Mouse (Mus musculus): ENCODE results near the gene Elavl2. TPM values are rescaled to one million over a fixed set of nuclear protein-coding genes. Genes with fewer than 3 reads are reported as not detected.
"Not testable (repeated sequence)": the region's sequence is repeated elsewhere in the genome, so short reads cannot be mapped to it uniquely, and the experiment has no call there.

The Elavl2 gene
- total RNA-seq, 2 experiments from 2014 or later, result not detected

DNA sequence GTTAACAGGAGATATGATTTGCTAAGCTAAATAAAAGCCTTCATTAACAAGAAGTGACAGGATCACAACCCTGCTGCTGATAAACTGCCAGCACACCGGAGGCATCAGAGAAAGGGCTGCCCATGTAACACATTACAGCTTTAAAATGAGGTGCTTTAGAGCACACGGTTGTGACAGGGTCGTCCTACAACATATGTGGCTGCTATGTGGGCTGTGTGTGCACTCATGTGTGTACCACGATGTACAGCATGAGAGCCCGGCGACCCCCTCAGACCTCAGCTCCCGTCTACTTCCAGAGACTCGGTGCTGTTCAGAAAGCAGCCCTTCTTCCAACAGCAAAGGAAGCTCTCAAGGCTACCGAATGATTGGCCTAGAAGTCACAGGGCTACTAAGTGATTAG, 47.4 kb downstream of the Elavl2 start:
- ATAC-seq (replicated peaks; ENCODE audit: low FRiP score, poor library complexity, severe bottlenecking), result no peak

DNA sequence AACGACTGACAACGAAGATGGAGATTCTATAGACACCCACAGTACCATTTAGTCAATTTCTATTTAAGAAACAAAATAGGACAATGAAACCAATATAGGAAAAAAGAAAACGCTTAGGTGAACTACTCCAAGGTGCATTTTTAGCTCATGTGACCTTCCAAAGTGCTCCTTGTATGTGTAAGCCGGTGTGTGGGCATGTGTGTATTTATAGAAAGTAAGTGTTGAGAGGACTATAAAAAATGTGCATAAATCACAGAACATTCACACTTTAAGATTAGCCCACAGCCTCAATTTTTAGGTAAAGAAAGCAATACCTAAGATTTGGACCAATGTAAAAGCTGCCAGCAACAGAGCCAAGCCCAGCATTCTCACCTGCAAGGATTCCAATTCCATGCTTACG, 51.0 kb downstream of the Elavl2 start:
- ATAC-seq (replicated peaks; ENCODE audit: low FRiP score, poor library complexity, severe bottlenecking), result no peak

DNA sequence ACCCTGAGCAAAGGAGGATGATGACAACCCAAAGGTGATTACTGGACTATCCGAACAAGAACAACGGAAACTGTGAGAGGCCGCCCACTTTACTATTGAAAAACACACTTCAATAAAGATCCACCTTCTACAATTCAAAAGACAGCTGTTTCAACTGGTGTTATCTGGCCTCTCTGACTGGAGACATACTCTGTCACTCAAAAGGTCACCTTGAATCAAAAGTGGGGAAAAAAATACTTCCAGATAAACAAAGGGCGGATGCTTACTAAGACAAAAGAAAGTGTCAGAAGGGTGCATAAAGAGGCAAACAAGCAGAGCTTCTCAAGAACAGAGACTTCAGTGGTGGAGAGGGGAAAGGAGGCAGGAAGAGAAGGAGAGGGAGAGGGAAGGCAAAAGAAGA, 66.4 kb downstream of the Elavl2 start:
- no peak for ATAC-seq (replicated peaks; ENCODE audit: low FRiP score, poor library complexity, severe bottlenecking)

DNA sequence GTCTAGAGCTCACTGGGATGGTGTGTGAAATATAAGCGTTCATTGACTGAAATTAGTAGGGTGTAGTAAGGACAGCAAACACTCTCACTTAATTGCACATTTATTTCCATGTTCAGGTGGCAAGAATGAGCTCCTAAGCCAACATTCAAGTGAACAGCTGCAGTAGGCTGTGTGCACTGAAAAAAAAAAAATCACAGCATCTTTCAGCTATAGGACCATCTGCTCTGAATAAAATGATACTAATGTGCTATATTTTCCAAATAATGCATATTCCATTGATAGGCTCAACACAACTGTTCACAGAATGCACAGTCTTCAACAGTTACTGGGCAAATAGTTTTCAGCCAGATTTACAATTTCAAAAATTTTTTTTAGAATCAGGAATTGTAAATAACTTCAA, 89.8 kb downstream of the Elavl2 start:
- no peak for ATAC-seq (replicated peaks; ENCODE audit: low FRiP score, poor library complexity, severe bottlenecking)

DNA sequence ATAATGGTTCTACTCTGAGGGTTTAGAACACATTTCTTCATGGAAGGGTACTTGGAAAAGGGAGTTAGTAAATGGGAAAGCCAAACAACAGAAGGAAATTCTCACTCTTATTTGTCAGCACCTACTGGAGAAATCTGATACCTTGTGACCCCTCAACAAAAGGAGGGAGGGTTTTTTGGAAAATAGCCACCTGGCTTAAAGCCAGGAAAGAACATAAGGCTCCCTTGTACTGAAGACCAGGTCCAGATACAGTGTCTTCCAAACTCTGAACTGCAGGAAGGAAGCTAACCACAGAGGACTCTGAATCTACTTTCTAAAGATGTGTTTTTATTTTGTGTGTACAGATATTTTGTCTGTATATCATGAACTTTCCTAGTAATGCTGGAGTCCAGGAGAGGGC, 102.9 kb downstream of the Elavl2 start:
- ATAC-seq (replicated peaks; ENCODE audit: low FRiP score, poor library complexity, severe bottlenecking), result no peak

DNA sequence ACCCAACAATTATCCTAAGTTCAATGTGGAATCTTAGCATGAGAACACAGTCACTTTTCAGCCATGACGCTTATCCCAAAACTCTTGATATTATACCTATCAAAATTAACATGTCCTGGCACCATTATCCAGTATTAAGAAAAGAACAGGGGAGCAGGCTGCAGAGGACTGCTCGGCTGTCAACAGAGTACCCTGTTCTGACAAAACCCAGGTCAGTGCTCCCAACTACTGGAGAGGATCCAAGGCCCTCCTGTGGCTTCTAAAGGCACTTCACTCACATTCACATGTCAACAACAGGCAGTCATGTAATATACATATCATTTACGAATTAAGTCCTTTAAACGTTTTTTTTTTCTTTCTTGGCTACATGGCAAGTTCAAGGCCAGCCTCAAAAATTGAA, 105.3 kb downstream of the Elavl2 start:
- ATAC-seq (replicated peaks; ENCODE audit: low FRiP score, poor library complexity, severe bottlenecking), result no peak

DNA sequence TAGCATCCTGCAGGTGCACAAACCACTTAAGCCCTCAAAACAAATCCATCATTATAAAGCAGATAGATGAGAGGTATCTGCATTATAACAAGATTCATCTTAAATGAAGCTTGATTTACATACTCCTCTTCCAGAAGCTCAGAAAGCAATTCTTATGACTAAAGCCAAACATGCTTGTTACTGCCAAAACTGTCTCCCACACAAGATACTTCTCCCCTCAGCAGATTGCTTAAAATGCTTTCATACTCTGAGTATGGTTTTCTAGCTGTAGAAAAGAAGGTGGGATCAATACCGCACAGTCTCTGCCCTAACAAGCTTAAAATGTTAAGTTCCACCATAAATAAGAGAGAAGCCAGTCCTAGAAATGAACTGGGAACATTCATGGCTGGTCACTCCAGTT, 109.1 kb downstream of the Elavl2 start:
- no peak for ATAC-seq (replicated peaks; ENCODE audit: low FRiP score, poor library complexity, severe bottlenecking)

DNA sequence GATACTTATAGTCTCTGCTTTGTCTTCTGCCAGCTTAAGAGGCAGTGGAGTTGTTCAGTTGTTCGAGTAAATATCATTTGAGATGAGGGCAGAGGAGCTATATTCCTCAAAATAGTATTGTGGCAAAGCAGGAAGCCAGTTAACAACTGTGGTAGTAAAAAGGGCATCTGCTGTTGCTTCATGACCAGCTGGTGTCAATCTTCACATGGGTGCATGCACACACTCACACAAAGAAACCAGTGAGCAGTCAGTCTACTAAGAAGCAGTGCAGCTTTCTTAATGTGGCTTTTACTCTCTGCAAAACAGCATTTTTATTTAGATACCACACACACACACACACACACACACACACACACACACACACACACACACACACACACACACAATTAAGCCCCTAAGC, 110.2 kb downstream of the Elavl2 start:
- no peak for ATAC-seq (replicated peaks; ENCODE audit: low FRiP score, poor library complexity, severe bottlenecking)

DNA sequence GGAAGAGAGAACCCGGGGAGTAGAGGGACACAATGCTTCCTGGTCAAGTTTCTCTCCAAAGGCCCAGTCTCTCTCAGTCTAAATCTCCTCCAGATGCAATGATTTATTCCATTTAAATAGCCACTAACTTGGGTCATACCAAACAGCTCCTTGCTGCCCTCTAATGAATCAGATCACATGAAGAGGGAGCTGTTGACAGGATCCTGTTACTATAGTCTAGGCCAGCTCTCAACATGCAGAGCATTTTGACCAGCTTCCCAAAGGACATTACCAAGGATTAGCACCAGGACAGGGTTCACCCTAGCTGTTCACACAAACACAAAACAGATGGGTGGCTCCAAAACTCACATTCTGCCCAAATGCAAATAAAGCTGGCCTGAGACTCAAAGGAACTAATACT, 111.4 kb downstream of the Elavl2 start:
- no peak for ATAC-seq (replicated peaks; ENCODE audit: low FRiP score, poor library complexity, severe bottlenecking)

DNA sequence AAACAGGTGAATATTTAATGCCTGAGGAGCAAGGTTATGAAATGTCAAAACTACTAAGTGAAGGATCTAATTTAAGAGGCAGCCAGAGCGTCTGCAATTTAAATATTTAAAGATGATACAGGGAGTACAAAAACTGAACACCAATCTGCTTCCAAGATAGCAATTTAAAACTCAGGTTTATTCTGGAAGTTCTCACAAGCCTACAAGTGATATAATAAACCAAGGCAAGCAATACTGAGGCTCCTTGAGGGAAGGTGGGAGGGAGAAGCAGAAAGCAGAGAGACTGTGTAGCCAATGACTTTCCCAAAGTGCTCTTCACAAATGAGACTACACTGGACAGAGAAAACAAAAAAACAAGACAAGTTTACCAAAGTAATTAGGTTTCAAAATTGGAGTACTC, 132.2 kb downstream of the Elavl2 start:
- no peak for ATAC-seq (replicated peaks; ENCODE audit: low FRiP score, poor library complexity, severe bottlenecking)

DNA sequence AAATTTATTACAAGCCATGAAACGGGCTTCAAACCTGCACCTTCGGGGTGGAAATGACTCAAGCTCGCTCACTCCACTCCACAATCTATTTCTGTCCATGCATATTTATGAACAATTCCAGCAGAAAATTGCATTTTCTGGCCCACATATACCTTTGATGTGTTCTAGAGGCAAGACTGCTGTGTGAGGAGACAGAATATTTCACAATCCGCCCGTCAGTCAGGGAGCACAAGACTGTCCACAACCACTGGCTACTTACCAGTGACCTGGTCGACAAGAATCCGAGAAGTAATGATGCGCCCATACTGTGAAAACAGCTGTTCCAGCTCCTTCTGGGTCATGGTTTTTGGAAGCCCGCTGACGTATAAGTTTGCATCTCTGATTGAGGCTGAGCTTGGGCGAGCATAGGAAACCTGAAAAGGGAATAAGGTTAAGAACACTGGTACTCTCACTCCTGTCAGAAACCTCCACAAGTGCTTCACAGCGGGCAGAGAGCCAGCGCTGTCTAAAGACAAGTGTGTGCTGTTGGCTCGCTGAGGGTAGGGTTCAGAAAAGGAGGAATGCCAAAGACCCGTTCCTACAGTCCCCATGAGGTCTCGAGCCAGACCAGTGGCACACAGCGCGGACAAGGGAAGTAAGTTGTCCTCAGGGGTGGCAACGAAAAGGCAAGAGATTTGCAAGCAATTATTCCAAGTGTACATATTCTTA, 136.7 kb downstream of the Elavl2 start:
- no peak for ATAC-seq (replicated peaks; ENCODE audit: low FRiP score, poor library complexity, severe bottlenecking)

DNA sequence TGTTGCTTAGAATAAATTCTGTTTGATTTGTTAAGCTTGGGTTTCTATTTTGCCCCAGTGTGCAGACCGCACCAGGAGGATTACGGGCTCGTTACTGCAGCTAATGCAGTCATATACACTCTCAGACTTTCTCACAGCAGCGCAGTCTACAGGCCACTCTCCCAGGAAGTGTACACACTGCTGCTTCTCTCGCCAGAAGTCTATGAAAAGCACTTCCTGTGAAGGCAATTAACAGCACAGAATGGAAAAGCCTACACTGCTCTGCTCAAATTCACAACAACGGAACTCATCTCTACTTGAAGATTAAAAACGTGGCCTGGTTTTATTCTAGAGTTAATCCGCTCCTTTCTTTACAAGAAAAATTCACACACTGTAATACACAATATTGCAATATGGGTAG, 137.7 kb downstream of the Elavl2 start:
- no peak for ATAC-seq (replicated peaks; ENCODE audit: low FRiP score, poor library complexity, severe bottlenecking)

DNA sequence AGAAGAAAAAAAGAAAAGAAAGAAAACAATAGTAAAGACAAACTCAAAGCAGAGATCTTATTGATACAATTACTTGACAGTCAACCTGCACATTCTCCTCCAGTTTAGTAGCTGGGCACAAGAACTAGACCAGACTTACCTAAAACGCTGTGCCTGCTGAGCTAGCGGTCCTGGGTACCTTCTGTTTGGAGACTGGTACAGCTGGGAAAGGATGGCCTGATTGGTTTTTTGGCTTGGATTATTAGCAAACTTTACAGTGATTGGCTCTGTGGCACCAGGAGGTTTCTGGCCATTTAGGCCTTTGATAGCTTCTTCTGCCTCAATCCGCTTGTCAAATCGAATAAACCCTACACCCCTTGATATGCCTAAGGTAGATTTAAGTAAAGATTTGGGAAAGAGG, 140.0 kb downstream of the Elavl2 start:
- ATAC-seq (replicated peaks; ENCODE audit: low FRiP score, poor library complexity, severe bottlenecking), result no peak

DNA sequence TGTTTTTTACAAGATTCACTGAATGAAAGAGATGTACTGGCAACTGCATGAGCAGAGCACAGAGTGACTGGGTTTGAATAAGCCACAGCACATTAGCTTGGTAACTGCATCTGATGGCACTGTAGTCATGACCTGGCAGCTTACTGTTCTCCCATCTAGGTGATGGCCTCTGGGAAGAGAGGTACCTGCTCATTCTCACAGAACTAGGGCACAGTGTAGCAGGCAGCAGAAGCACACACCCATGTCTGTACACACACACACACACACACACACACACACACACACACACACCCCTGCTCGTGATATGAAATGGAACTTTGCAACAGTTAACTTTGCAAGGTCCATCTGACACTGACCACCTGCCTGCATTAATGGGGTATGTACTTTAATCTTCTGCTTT, 151.9 kb downstream of the Elavl2 start:
- ATAC-seq (replicated peaks; ENCODE audit: low FRiP score, poor library complexity, severe bottlenecking), result no peak

DNA sequence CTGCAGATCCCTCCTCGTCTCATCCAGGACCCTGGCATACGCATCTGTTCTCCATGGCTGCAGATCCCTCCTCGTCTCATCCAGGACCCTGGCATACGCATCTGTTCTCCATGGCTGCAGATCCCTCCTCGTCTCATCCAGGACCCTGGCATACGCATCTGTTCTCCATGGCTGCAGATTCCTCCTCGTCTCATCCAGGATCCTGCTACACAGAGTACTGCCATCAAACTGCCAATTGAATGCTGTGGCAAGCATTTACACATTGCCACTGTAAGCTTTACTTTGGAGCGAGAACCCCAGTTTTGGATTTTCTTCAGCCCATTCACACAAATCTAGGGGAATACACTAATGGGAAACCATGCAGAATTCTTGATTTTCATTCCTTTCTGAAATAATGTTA, 155.4 kb downstream of the Elavl2 start:
- not testable (repeated sequence) for ATAC-seq (replicated peaks; ENCODE audit: low FRiP score, poor library complexity, severe bottlenecking)

DNA sequence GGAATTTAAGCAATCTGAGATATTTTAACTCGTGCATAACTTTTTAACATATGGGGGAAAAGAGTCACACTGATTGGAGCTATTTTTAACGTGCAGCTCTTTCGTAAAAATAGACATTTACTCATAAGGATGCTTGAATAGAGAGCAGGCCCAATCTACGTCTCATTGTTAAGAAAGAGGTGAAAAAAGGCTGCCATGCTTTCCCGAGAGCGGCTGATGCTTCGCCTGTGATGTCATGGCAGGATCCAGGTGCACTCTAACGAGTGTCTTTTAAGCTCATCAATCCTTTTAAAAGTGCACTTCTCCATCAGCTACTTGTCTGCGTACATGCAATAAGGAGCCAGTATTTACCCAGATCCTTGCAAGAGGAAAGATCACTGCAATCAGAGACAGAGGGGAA, 156.0 kb downstream of the Elavl2 start:
- no peak for ATAC-seq (replicated peaks; ENCODE audit: low FRiP score, poor library complexity, severe bottlenecking)

DNA sequence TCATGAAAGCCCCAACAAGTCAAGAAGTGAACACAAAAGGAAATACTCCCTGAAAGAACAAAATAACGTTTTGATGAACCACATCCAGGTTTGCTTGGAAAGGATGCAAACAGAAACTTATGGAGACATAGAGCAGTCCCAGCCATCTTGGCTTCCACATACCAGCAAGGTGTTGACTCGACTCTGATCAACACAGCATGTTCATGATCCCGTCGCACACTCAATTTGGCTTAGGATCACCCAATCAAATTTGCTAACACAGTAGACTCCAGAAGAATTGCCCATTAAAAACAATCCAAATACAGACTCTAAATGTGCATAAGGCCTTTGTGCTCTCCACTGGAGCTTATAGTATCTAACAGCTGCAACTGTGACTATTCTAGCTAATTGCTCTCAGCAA, 156.7 kb downstream of the Elavl2 start:
- ATAC-seq (replicated peaks; ENCODE audit: low FRiP score, poor library complexity, severe bottlenecking), result no peak

DNA sequence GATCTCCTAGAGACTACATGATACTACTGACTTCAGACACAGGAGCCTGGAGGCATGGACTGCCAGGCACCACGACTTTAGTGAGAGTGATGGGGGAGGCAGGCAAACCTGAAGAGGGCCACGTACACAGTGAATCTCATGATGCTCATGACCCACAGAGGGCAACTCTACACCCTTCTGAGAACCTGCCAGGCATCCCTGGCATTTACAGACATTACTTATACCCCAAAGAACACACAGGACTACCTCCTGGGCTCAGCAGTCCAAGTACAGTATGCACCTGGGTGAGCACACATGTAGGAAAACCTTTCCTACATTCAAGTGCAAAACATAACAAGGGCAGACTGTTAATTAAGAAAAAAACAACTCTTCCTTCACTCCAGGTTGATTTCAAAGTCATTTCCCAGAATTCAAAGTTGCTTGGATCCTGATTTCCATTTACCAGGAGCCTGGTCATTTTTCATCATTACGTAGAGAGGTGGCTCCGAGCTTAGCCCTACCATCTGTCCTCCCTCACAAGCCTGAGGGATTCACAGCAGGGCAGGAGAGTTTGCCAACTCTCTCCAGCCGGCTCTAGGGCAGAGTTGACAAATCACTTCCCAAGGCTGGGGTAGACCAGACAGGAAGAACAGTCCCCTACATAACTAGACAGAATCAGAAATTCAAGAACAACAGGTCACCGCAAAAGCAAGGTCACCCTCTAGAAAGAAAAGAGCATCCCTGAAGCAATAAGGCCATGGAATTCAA, 161.7 kb downstream of the Elavl2 start:
- ATAC-seq (replicated peaks; ENCODE audit: low FRiP score, poor library complexity, severe bottlenecking), result no peak

DNA sequence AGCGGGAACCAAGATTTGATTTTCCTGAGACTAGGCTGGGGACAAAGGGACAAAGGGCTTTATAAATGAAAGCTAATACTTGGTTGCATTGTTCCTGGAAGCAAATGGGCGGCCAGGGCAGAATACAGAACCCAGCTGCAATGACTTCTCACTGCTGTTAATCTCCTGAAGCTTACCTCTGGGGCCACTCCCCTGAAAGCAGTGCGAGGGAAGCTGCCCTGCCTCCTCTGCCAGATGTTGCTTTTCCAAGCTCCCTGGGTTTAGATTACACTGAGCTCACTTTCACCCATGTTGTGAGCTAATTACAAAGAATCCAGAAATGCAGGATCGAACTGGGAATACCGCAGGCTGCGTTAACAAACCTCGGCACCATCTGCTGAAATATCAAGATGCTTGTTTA, 163.6 kb downstream of the Elavl2 start:
- no peak for ATAC-seq (replicated peaks; ENCODE audit: low FRiP score, poor library complexity, severe bottlenecking)

DNA sequence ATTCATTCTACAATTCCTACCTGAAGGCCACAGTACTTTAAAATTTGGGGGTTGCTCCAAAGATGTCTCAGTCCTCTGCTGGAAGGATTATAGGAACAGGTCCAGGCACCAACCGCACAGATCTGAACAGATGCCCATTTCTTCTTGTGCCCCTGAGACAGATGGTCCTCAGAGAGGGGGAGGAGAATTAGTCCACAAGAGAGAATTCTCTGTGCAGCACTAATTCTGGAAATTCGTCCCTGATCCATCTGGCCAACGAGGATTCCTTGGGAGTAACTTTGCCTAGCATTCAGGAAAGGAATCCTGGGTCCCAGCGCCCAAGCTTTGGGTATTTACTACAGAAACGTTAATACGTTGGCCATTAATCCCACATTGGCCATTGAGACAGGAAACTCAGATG, 165.6 kb downstream of the Elavl2 start:
- no peak for ATAC-seq (replicated peaks; ENCODE audit: low FRiP score, poor library complexity, severe bottlenecking)

DNA sequence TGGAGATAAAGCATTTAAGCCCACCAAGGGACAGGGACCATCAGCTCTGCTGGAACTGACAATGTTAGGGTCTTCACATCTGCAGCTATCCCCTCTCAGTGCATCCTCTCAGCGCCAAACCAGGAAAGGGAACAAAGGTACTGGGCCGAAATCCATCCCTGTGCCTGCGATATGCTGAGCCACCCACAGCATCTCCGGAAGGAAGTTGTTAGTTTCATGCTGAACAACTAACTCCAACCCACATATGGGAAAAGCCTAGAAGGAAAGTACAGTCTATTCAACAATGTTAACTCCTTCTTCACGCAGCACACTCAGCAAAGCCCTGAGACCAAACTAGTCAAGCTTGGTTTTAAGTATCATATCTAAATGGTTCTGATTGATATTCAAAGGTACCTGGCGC, 167.0 kb downstream of the Elavl2 start:
- ATAC-seq (replicated peaks; ENCODE audit: low FRiP score, poor library complexity, severe bottlenecking), result no peak

DNA sequence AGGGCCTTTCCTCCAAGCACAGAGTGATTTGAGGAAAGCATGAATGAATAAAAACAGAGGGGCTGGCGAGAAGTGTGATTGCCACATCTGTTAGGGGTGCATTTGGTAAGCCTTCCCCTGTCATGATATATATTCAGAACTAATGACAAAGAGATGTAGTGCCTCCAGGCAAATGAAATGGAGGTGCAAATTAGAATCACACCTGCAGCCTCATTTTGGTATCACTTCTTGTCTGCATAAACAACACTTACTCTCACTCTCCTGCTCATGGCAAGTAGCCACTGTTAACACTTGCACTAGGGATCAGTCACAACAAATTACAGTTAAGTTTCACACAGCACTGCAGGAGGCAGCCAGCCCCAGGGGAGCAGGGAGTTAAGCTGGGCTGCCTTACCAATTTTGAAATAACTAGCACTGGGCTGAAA, 170.1 kb downstream of the Elavl2 start:
- ATAC-seq (replicated peaks; ENCODE audit: low FRiP score, poor library complexity, severe bottlenecking), result no peak

Measured in erythroid progenitor cell, adult 5-6 weeks (primary cell).